Mouse (Mus musculus): ENCODE measurements at regions not wholly inside any gene's neighbourhood (a gene's known extent, or its start where the extent isn't known, plus 50 kb on each side); places are given as distances from the start of the nearest gene placed in this dataset.
"Not testable (repeated sequence)": the region's sequence is repeated elsewhere in the genome, so short reads cannot be mapped to it uniquely, and the experiment has no call there.

DNA sequence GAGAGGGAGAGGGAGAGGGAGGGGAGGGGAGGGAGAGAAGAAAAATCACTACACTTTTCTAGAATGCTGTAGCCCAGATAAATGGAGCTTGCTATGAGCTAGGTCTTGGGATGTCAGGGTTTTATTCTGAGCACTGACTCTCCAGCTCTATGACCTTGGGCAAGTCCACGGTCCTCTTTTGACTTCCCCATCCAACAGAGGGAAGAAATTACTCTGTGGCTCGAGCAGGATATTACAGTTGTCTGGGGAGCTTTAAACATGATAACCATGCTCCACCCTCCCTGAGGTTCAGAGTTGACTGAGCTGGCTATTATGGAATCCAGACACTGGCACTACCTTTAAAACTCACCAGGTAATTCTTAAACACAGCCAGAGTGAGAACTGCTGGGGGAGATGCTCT is 112.6 kb upstream of the Klf4 start:
- no peak for DNase-seq (ENCODE audit: low spot score in 2 of 2)

DNA sequence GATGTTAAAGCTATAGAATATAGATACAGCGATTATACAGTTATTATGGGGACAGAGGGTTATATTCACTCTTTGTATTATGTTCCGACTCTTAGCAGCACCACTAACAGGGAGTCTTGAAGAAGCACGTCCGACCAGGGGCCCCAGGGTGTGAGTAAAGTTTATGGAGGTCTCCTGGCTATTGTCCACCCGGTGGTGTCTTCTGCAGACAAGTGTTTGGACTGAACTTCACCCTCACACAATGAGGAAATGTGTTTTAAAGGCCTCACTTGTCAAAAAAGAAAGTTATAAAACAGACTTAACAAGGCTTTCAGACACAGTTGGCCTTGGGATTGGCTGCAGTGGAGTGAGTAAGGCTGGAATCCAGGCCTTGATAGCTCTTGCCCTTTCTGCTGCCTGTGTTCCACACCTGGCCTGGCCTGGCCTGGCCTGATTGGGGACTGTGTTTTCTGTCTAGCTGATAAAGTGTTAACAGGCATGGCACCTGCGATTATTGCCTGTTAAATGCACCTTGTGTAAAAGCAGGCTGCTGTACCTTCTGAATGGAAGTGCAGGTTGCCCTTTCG is 102.8 kb upstream of the Klf4 start:
- no peak for DNase-seq (ENCODE audit: low spot score in 2 of 2)

DNA sequence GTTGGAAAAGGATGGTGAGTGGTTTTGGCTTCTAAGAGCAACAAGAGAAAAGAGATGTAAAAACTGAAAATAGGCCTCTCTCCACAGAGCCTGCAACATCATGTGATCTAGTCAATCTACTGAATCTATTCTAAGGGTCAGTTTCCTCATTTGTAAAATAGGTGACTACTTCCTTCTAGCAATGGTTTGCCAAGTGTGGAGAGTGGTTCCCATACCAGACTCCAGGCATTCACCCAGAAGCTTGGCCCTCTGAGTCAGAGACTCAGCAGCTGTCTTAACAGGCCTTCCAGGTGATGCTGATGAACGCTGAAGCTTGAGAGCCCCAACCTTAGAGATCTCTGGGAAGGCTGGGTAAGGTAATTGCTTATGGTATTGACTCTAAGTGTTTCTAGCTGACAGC is 98.9 kb upstream of the Klf4 start:
- no peak for DNase-seq (ENCODE audit: low spot score in 2 of 2)

GRCm38 (mm10) chr4:55630215-55630614 is 97.9 kb upstream of the Klf4 start:
- DNase-seq (ENCODE audit: low spot score in 2 of 2), result not testable (repeated sequence)

- no peak for DNase-seq (ENCODE audit: low spot score in 2 of 2)
Observed at GRCm38 (mm10) chr4:55624779-55625178, 92.5 kb upstream of the Klf4 start.

- peak in 1 of 2 experiments; percentile 70 for DNase-seq (ENCODE audit: low spot score in 2 of 2)
Observed at GRCm38 (mm10) chr4:55623151-55623760, 91.0 kb upstream of the Klf4 start.

DNA sequence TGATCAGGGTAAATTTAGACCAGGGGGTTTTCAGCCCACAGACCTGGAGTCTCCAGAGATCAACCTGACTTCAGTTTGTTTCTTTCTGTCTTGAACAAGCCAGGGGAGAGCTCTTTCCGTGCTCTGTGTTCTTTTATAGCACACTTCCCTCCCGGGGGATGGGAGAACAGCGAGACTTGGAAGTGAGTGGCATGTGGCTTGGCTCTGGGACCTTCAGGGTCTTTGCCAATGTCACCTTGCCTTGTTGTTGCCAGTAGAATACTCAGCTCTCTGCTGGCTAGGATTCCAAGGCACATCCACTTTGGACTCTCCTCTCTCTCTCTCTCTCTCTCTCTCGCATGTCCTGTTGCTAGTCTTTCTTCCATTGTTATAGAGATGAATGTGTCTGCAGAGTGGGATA is 90.4 kb upstream of the Klf4 start:
- DNase-seq (ENCODE audit: low spot score in 2 of 2), result no peak

GRCm38 (mm10) chr4:55619891-55620290 is 87.6 kb upstream of the Klf4 start:
- DNase-seq (ENCODE audit: low spot score in 2 of 2), result no peak

- DNase-seq (ENCODE audit: low spot score in 2 of 2), result no peak
Observed at GRCm38 (mm10) chr4:55615808-55616207, 83.5 kb upstream of the Klf4 start.

DNA sequence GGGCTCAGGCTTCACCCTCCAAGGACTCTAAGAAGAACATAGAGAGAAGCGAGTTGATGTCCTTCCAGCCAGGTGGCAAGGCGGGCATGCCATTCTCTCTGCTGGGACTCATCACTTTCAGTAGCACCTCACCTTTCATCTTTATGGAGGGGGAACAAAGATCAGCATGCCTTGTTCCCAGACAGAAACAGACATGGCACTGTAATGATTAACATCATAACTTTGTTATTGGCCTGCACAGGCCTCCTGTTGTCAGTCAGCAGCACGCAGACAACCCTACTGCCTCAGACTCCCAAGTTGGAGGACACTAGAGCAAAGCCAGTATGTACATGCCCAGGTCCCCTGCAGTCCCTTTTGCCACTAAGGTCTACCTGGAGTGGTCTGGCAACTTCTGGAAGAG is 81.3 kb upstream of the Klf4 start:
- DNase-seq (ENCODE audit: low spot score in 2 of 2), result no peak

- no peak for DNase-seq (ENCODE audit: low spot score in 2 of 2)
Observed at GRCm38 (mm10) chr4:55610998-55611397, 78.7 kb upstream of the Klf4 start.

- DNase-seq (ENCODE audit: low spot score in 2 of 2), result no peak
Observed at GRCm38 (mm10) chr4:55609214-55609613, 76.9 kb upstream of the Klf4 start.

DNA sequence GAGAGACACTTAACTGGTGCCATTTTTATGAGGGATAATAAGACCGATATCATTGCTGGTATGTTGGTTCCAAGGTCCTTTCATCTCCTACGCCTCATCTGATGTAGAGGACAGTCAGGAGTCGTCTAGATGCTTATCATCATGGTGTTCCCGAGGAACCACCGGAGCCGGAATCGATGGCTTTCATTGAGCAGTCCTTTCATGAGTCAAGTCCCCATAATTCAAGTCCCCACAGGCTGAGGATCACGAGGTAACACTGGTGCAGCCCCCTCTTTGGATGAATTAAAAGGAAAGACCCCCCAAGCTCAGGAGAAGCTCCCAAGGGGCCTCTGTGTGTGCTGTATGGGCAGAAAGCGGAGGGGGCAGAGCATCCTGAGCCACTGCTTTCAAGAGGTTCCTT is 73.3 kb upstream of the Klf4 start:
- DNase-seq (ENCODE audit: low spot score in 2 of 2), result no peak

GRCm38 (mm10) chr4:55604915-55605314 is 72.6 kb upstream of the Klf4 start:
- DNase-seq (ENCODE audit: low spot score in 2 of 2), result peak in 1 of 2 experiments; percentile 48

- no peak for DNase-seq (ENCODE audit: low spot score in 2 of 2)
Observed at GRCm38 (mm10) chr4:55603821-55604435, 71.7 kb upstream of the Klf4 start.

GRCm38 (mm10) chr4:55595203-55595602 is 62.9 kb upstream of the Klf4 start:
- DNase-seq (ENCODE audit: low spot score in 2 of 2), result no peak

DNA sequence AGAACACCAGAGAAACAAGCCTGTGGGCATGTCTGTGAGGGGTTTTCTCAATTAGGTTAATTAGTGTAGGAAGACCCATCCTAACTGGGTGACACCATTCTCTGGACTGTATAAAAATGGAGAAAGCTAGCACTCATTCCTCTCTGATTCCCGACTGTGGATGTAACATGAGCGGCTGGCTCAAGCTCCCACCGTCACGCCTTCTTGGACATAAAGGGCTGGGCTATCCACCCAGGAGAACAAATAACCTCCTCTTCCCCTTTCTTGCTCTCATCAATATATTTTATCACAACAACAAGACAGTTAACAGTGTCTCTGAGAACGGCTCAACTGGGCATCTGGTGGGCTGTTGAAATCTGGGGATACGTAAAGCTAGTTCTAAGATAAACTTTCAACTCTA is 62.4 kb upstream of the Klf4 start:
- DNase-seq (ENCODE audit: low spot score in 2 of 2), result no peak

DNA sequence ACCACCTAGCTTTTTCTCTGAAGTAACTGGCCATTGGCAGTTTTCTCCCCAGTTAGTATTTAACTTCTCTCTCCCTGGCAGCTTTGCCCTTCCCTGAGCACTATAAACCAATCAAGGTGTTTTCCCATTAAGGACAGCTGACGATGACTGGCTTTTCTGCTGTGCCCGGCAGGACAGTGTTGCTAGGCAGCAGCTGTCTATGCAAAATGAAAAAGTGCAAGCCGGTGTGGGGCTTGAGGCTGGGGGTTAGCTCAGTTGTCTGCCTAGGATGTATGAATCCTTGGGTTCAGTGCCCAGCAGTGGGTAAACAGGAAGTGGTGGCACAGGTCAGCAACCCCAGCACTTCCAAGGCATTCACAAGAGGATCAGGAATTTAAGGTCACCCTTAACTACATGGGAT is 60.9 kb upstream of the Klf4 start:
- no peak for DNase-seq (ENCODE audit: low spot score in 2 of 2)

DNA sequence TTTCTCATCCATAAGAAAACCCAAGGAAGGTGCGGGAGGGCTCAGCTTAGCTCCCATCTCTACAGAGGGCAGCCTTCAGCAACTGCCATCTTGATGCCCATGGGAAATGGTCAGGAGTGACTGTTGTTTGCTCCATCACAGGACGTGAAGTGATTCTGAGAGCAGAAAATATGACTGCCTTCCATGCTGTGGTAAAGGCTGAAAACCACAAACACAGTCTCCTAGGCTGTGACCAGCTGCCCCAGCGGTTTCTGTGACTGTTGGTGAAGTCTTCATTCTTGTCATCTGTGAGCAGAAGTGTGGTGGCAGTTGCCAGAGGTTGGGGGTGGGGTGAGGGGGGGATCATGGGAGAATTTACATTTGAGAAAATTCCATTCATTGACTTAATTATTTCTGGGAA is 53.9 kb upstream of the Klf4 start:
- no peak for DNase-seq (ENCODE audit: low spot score in 2 of 2)

DNA sequence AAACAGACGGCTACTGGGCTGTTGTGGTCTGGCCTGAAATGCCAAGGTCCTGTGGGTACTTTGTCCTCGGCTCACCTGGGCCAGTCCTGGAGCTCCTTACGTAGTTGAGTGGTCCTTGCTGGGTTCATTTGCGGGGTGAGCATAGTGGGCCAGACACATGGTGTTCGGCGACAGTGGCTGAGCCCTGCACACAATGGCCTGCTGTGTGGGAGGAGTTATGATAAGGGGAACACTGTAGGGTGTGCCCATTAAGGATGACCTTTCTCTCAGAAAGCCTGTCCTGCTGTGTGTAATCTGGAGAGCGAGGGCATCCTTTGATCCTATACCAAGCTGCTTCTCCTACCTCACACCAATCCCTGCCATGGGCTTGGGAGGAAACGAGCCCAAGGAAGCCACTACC is 51.3 kb upstream of the Klf4 start:
- DNase-seq (ENCODE audit: low spot score in 2 of 2), result no peak
